ENCODE assay signal across 11 mouse cellular contexts in genomic region chr10:11274431-11274830, GRCm38 (mm10). TPM values are rescaled to one million over a fixed set of nuclear protein-coding genes. Genes with fewer than 3 reads are reported as not detected.
DNase-seq lines count a peak whose midpoint lies in the region; ATAC-seq and TF ChIP-seq lines count a peak whose summit lies in the region.
"Had no signal": no experiment of that assay in that cellular context is flagged by ENCODE, and none has a peak within 500 bp of the region (broad histone marks: within the 10 kb centered on the region; RNA-seq: fewer than 3 reads in every experiment).

No protein-coding gene starts in this region.

- no peaks in the 10 kb centered on the region for H3K36me3 ChIP-seq in liver, adult 2 months (ENCODE audit: control insufficient read depth, insufficient read depth, low read length)
- no peaks in the 10 kb centered on the region for H3K36me3 ChIP-seq in liver, embryonic 12.5 days
- H3K36me3 ChIP-seq: midbrain, embryonic 15.5 days had no signal

- intact Hi-C loops in left cerebral cortex, adult 2 months (cut with DNase I), result no loop called here

- H3K27me3 ChIP-seq in liver, adult 2 months (ENCODE audit: control insufficient read depth, insufficient read depth, low read length), result no peaks in the 10 kb centered on the region
- H3K27me3 ChIP-seq in liver, embryonic 12.5 days (replicated peaks), result no peaks in the 10 kb centered on the region
- H3K27me3 ChIP-seq: midbrain, embryonic 15.5 days had no signal

- H3K4me1 ChIP-seq in liver, adult 2 months (ENCODE audit: control insufficient read depth, insufficient read depth, low read length), result no peaks in the 10 kb centered on the region
- 0 out of 2 replicates have a peak, but pooled peaks cover 1% of the 10 kb centered on the region for H3K4me1 ChIP-seq in liver, embryonic 12.5 days
- H3K4me1 ChIP-seq: midbrain, embryonic 15.5 days had no signal

- no peak overlapping the region for H3K4me2 ChIP-seq in liver, embryonic 12.5 days
- H3K4me2 ChIP-seq: midbrain, embryonic 15.5 days had no signal

- no peak overlapping the region for H3K27ac ChIP-seq in liver, adult 2 months (replicated peaks; ENCODE audit: insufficient read depth, low read depth, low read length)
- no peak overlapping the region for H3K27ac ChIP-seq in liver, embryonic 12.5 days
- no peak overlapping the region for H3K27ac ChIP-seq in left cerebral cortex, adult 2 months
- H3K27ac ChIP-seq: liver, embryonic 14.5 days; midbrain, embryonic 15.5 days had no signal

- no peak for ATAC-seq in liver, embryonic 12.5 days
- ATAC-seq: midbrain, embryonic 15.5 days had no signal

- no peak for TF ChIP-seq POLR2A in liver, adult 2 months (IDR thresholded peaks at IDR 0.05; ENCODE audit: extremely low read depth, insufficient read depth, low read length)

- H3K9ac ChIP-seq in liver, adult 2 months (ENCODE audit: low read depth, low read length), result no peak overlapping the region
- H3K9ac ChIP-seq in liver, embryonic 12.5 days, result no peak overlapping the region
- H3K9ac ChIP-seq: liver, embryonic 14.5 days; midbrain, embryonic 15.5 days had no signal

- H3K4me3 ChIP-seq in liver, adult 2 months (ENCODE audit: insufficient read depth, low read depth, low read length), result no peak overlapping the region
- H3K4me3 ChIP-seq in liver, embryonic 12.5 days, result no peak overlapping the region
- H3K4me3 ChIP-seq in left cerebral cortex, adult 2 months, result no peak overlapping the region
- H3K4me3 ChIP-seq: midbrain, embryonic 15.5 days had no signal

- no peaks in the 10 kb centered on the region for H3K9me3 ChIP-seq in liver, embryonic 12.5 days (replicated peaks)
- H3K9me3 ChIP-seq: midbrain, embryonic 15.5 days had no signal

- no peak for TF ChIP-seq CTCF in liver, adult 2 months (IDR thresholded peaks at IDR 0.05; ENCODE audit: low read depth, low read length)
- TF ChIP-seq CTCF in left cerebral cortex, adult 2 months (IDR thresholded peaks at IDR 0.05), result no peak

- H3K79me2 ChIP-seq in liver, adult 2 months (ENCODE audit: control insufficient read depth, insufficient read depth, low read length), result no peaks in the 10 kb centered on the region

- WGBS in liver, adult 2 months, result 23% methylated on average over 1 of the region's 1 CpGs
- 79% methylated on average over 1 of the region's 1 CpGs for WGBS in liver, embryonic 12.5 days (ENCODE audit: insufficient replicate concordance)

- peak; percentile 28 for DNase-seq in cerebellum, adult 11-12 months
- DNase-seq in cerebellum, adult 8-10 months, result no peak
- peak; percentile 95 for DNase-seq in liver, adult 2 months (ENCODE audit: extremely low read depth, low read depth, low spot score)
- DNase-seq in gastrocnemius, postnatal 25 days, result peak; percentile 72
- DNase-seq in lung, postnatal 14 days, result peak; percentile 25
- DNase-seq in left cerebral cortex, adult 2 months (ENCODE audit: extremely low spot score in 1 of 2, low spot score in 2 of 2), result no peak
- DNase-seq in layer of hippocampus, adult 11-12 months (ENCODE audit: low spot score), result no peak
- DNase-seq: B cell, adult 2 months had no signal

RNA-seq across cellular contexts. Expression of gene Fbxo30, which starts 6.7 kb away (rescaled TPM):
- 8.1 and 9.9 TPM in 2 replicates for total RNA-seq in liver, adult 2 months (2014; rRNA removed)
- 1.3 and 1.5 TPM in 2 replicates for polyA plus RNA-seq in liver, adult 2 months (2012; rRNA removed)
- polyA plus RNA-seq in liver, embryonic 12.5 days (2016; fragmentation: Nextera tagmentation; extraction: Ambion mirVana), result 48.3 and 49.4 TPM in 2 replicates
- 10 to 100 TPM; 12.8 to 16.1 TPM for total RNA-seq in gastrocnemius, postnatal 25 days (2021)
- 10 to 100 TPM; 10.1 to 11.9 TPM for total RNA-seq in left cerebral cortex, adult 2 months (2021)

Comparison
In these comparisons a context has a peak if more than half of its experiments do, and no peak if none do; other contexts are left out.
1. DNase-seq: peak in cerebellum, adult 11-12 months (single experiment), liver, adult 2 months (single experiment), gastrocnemius, postnatal 25 days (single experiment) and lung, postnatal 14 days (single experiment); none in cerebellum, adult 8-10 months (single experiment), left cerebral cortex, adult 2 months (0 of 2) and layer of hippocampus, adult 11-12 months (single experiment).